Mouse (Mus musculus): ENCODE data around the gene Dpp3. TPM values are rescaled to one million over a fixed set of nuclear protein-coding genes. Genes with fewer than 3 reads are reported as not detected.
A peak's percentile ranks its signal among the peaks of the same experiment; 100 is the strongest.
"Not testable (repeated sequence)": the region's sequence is repeated elsewhere in the genome, so short reads cannot be mapped to it uniquely, and the experiment has no call there.

Dpp3 gene
- polyA plus RNA-seq, 1 experiment: 73.8 TPM

DNA sequence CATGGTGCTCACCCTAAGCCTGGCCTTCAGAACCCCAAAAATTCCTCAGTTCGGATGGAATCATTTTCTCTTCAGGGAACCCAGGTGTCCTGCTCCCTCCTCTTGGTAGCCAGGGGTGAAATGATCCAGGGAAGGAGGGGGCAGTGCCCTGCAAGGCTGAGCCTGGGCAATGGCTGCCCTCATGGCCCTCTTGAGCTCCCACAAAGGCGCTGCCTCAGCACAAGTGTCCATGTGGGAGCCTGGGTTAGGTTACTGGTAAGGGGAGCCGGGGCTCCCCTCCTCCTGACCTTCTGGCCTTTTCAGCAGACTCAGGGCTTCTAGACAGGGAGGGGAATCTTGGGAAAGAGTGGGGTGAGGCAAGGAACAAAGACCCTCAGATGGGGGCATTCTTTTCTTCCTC, 51.3 kb downstream of the Dpp3 start:
- DNase-seq: no peak
- TF ChIP-seq POLR2A (IDR thresholded peaks at IDR 0.05; ENCODE audit: low read depth, low read length) (no peak), CTCF (conservative IDR thresholded peaks at IDR 0.05; ENCODE audit: insufficient read depth, insufficient read length, low read depth, low read length) (no peak)
- no peak overlapping the region for H3K27ac ChIP-seq (ENCODE audit: insufficient read depth, low read depth, low read length)

DNA sequence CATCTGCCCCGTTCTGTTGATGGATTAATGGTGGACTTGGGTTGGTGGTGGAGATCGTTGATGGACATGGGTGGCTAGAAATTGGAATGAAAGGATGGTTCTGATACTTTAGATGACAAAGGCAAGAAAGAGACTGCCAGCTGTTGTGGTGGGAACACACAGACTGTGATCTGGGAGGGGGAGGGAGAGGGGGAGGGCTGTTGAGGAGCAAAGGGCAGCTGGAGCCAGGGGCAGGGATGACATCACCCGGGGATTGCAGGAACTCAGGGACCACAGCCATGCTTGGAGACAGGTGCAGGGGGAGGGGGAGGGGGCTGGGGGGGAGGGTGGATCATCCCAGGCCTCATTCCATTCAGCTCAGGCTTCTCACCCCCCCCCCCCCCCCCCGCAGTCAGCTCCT, 51.8 kb downstream of the Dpp3 start:
- no peaks in the 10 kb centered on the region for H3K36me3 ChIP-seq (ENCODE audit: control insufficient read depth, insufficient read depth, low read length)
- no peak for DNase-seq
- WGBS: 39% methylated on average over 4 of the region's 4 CpGs

More for the DNA sequence above, 51.3 kb downstream of the Dpp3 start:
- Histone ChIP-seq H3K4me1 (ENCODE audit: control insufficient read depth, insufficient read depth, low read length) (no peaks in the 10 kb centered on the region), H3K4me3 (ENCODE audit: insufficient read depth, low read depth, low read length) (no peak overlapping the region), H3K27me3 (replicated peaks; ENCODE audit: control insufficient read depth, insufficient read depth, low read length) (no peaks in the 10 kb centered on the region), H3K36me3 (ENCODE audit: control insufficient read depth, insufficient read depth, low read length) (no peaks in the 10 kb centered on the region)
- WGBS: 42% methylated on average over 3 of the region's 3 CpGs

GRCm38 (mm10) chr19:4874613-4875012, 53.5 kb downstream of the Dpp3 start:
- not testable (repeated sequence) for H3K36me3 ChIP-seq (ENCODE audit: control insufficient read depth, insufficient read depth, low read length); H3K4me3 ChIP-seq (ENCODE audit: insufficient read depth, low read depth, low read length); H3K27ac ChIP-seq (ENCODE audit: insufficient read depth, low read depth, low read length); H3K27me3 ChIP-seq (replicated peaks; ENCODE audit: control insufficient read depth, insufficient read depth, low read length); H3K4me1 ChIP-seq (ENCODE audit: control insufficient read depth, insufficient read depth, low read length)
- peak; percentile 12 for DNase-seq
- WGBS: 93% methylated on average over 1 of the region's 1 CpGs

More for the DNA sequence above, 51.8 kb downstream of the Dpp3 start:
- TF ChIP-seq CTCF (conservative IDR thresholded peaks at IDR 0.05; ENCODE audit: insufficient read depth, insufficient read length, low read depth, low read length) (no peak), POLR2A (IDR thresholded peaks at IDR 0.05; ENCODE audit: low read depth, low read length) (no peak)
- Histone ChIP-seq H3K27me3 (replicated peaks; ENCODE audit: control insufficient read depth, insufficient read depth, low read length) (no peaks in the 10 kb centered on the region), H3K27ac (ENCODE audit: insufficient read depth, low read depth, low read length) (no peak overlapping the region), H3K4me3 (ENCODE audit: insufficient read depth, low read depth, low read length) (no peak overlapping the region), H3K4me1 (ENCODE audit: control insufficient read depth, insufficient read depth, low read length) (no peaks in the 10 kb centered on the region)

DNA sequence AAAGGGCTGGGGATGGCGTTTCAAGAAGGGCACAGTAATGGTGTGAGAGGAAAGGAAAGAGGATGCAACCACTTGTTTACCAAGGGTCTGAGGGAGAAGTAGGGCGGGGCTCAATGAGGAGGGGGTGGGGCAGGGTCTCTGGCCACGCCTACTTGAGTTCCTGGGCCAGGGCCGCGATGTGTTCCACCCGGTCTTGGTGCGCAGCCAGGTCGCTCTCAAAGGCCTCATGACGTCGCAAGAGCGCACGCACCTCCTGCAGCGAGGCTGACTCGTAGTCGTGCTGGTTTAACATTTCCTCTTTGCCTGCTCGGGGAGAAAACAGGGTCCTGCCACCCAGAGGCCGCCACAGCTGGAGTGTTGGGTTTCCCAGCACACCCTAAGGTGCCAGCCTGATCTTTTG, 62.9 kb downstream of the Dpp3 start:
- TF ChIP-seq CTCF (conservative IDR thresholded peaks at IDR 0.05; ENCODE audit: insufficient read depth, insufficient read length, low read depth, low read length): no peak
- TF ChIP-seq POLR2A (IDR thresholded peaks at IDR 0.05; ENCODE audit: low read depth, low read length): no peak
- Histone ChIP-seq H3K27me3 (replicated peaks; ENCODE audit: control insufficient read depth, insufficient read depth, low read length) (no peaks in the 10 kb centered on the region), H3K4me3 (ENCODE audit: insufficient read depth, low read depth, low read length) (no peak overlapping the region), H3K36me3 (ENCODE audit: control insufficient read depth, insufficient read depth, low read length) (no peaks in the 10 kb centered on the region; the same call in 1 of the 2 replicates), H3K4me1 (ENCODE audit: control insufficient read depth, insufficient read depth, low read length) (no peaks in the 10 kb centered on the region), H3K27ac (ENCODE audit: insufficient read depth, low read depth, low read length) (no peak overlapping the region)
- 6% methylated on average over 17 of the region's 17 CpGs for WGBS
- DNase-seq: peak; percentile 40

- no peak overlapping the region for H3K27ac ChIP-seq (ENCODE audit: insufficient read depth, low read depth, low read length)
- no peaks in the 10 kb centered on the region; the same call in 1 of the 2 replicates for H3K36me3 ChIP-seq (ENCODE audit: control insufficient read depth, insufficient read depth, low read length)
- TF ChIP-seq POLR2A (IDR thresholded peaks at IDR 0.05; ENCODE audit: low read depth, low read length) (no peak), CTCF (conservative IDR thresholded peaks at IDR 0.05; ENCODE audit: insufficient read depth, insufficient read length, low read depth, low read length) (no peak)
- 59% methylated on average over 6 of the region's 6 CpGs for WGBS
- no peak overlapping the region for H3K4me3 ChIP-seq (ENCODE audit: insufficient read depth, low read depth, low read length)
- no peaks in the 10 kb centered on the region for H3K27me3 ChIP-seq (replicated peaks; ENCODE audit: control insufficient read depth, insufficient read depth, low read length)
- H3K4me1 ChIP-seq (ENCODE audit: control insufficient read depth, insufficient read depth, low read length): no peaks in the 10 kb centered on the region
- DNase-seq: no peak
These were observed 65.0 kb downstream of the Dpp3 start for GRCm38 (mm10) chr19:4863048-4863447.

DNA sequence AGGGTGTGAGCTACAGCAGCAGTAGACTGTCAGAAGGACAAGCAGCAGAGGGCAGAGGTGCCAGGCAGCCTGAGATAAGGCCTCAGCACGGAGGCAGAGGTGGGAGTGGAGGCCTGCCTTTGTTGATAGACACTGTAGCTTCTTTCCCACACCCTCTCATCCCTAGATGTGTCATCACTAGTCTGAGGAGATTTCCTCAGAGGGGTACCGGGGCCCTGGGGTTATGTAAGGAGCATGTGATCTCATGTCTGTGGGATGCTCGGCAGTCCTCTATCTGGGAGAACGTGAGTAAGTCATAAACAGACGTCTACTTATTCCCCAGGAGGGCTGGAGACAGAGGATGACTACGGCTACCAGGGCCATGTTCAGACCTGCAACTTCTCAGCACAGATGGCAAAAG, 69.0 kb downstream of the Dpp3 start:
- Histone ChIP-seq H3K4me1 (ENCODE audit: control insufficient read depth, insufficient read depth, low read length) (peaks cover 10% of the 10 kb centered on the region; the same call in 1 of the 2 replicates), H3K36me3 (ENCODE audit: control insufficient read depth, insufficient read depth, low read length) (no peaks in the 10 kb centered on the region; the same call in 1 of the 2 replicates), H3K4me3 (ENCODE audit: insufficient read depth, low read depth, low read length) (no peak overlapping the region), H3K27me3 (replicated peaks; ENCODE audit: control insufficient read depth, insufficient read depth, low read length) (no peaks in the 10 kb centered on the region), H3K27ac (ENCODE audit: insufficient read depth, low read depth, low read length) (no peak overlapping the region)
- no peak for TF ChIP-seq POLR2A (IDR thresholded peaks at IDR 0.05; ENCODE audit: low read depth, low read length)
- no peak for TF ChIP-seq CTCF (conservative IDR thresholded peaks at IDR 0.05; ENCODE audit: insufficient read depth, insufficient read length, low read depth, low read length)
- WGBS: 74% methylated on average over 6 of the region's 6 CpGs
- DNase-seq: no peak

Other genes with a start within 250 kb of the Dpp3 start
- 1.1 TPM in 2 replicates for gene Gm960, start 229.6 kb downstream of the Dpp3 start, polyA plus RNA-seq (2012; rRNA removed)
- 11.0 and 12.0 TPM in 2 replicates for gene Sptbn2, start 217.1 kb downstream of the Dpp3 start, polyA plus RNA-seq (2012; rRNA removed)
- 12.8 TPM in 2 replicates for gene Rbm4b, start 171.8 kb downstream of the Dpp3 start, polyA plus RNA-seq (2012; rRNA removed)
- 44.6 and 47.5 TPM in 2 replicates for gene Rbm4, start 134.4 kb downstream of the Dpp3 start, polyA plus RNA-seq (2012; rRNA removed)
- gene Gm21992, start 116.7 kb downstream of the Dpp3 start, polyA plus RNA-seq (2012; rRNA removed): 22.3 and 32.0 TPM in 2 replicates
- 28.7 and 36.8 TPM in 2 replicates for gene Rbm14, start 116.7 kb downstream of the Dpp3 start, polyA plus RNA-seq (2012; rRNA removed)
- gene Ccs, start 89.0 kb downstream of the Dpp3 start, polyA plus RNA-seq (2012; rRNA removed): 144 and 192 TPM in 2 replicates
- gene Ccdc87, start 88.9 kb downstream of the Dpp3 start, polyA plus RNA-seq (2012; rRNA removed): 0.08 and 0.15 TPM in 2 replicates
- 150 and 249 TPM in 2 replicates for gene Ctsf, start 73.2 kb downstream of the Dpp3 start, polyA plus RNA-seq (2012; rRNA removed)
- 0.61 and 13.4 TPM in 2 replicates for gene Actn3, start 50.4 kb downstream of the Dpp3 start, polyA plus RNA-seq (2012; rRNA removed)
- gene Zdhhc24, start 49.6 kb downstream of the Dpp3 start, polyA plus RNA-seq (2012; rRNA removed): 19.8 and 26.9 TPM in 2 replicates
- 10.4 and 10.6 TPM in 2 replicates for gene Bbs1, start 21.7 kb downstream of the Dpp3 start, polyA plus RNA-seq (2012; rRNA removed)
- 2.7 and 3.6 TPM in 2 replicates for gene Peli3, start 14.8 kb upstream of the Dpp3 start, polyA plus RNA-seq (2012; rRNA removed)
- gene Mrpl11, start 33.9 kb upstream of the Dpp3 start, polyA plus RNA-seq (2012; rRNA removed): 47.6 and 55.2 TPM in 2 replicates
- gene Npas4, start 62.0 kb upstream of the Dpp3 start, polyA plus RNA-seq (2012; rRNA removed): 0.05 and 0.23 TPM in 2 replicates
- gene Slc29a2, start 95.6 kb upstream of the Dpp3 start, polyA plus RNA-seq (2012; rRNA removed): 14.2 and 14.4 TPM in 2 replicates
- gene B4gat1, start 110.5 kb upstream of the Dpp3 start, polyA plus RNA-seq (2012; rRNA removed): 45.0 and 50.6 TPM in 2 replicates
- 0.46 and 0.66 TPM in 2 replicates for gene AC124502.3, start 110.6 kb upstream of the Dpp3 start, polyA plus RNA-seq (2012; rRNA removed)
- 36.5 and 38.7 TPM in 2 replicates for gene Brms1, start 113.1 kb upstream of the Dpp3 start, polyA plus RNA-seq (2012; rRNA removed)
- 2.8 and 4.7 TPM in 2 replicates for gene Rin1, start 122.2 kb upstream of the Dpp3 start, polyA plus RNA-seq (2012; rRNA removed)
- 10.7 and 10.8 TPM in 2 replicates for gene Cd248, start 139.8 kb upstream of the Dpp3 start, polyA plus RNA-seq (2012; rRNA removed)
- 4.9 and 5.6 TPM in 2 replicates for gene Tmem151a, start 157.2 kb upstream of the Dpp3 start, polyA plus RNA-seq (2012; rRNA removed)
- 258 and 297 TPM in 2 replicates for gene Yif1a, start 160.3 kb upstream of the Dpp3 start, polyA plus RNA-seq (2012; rRNA removed)
- gene Cnih2, start 170.2 kb upstream of the Dpp3 start, polyA plus RNA-seq (2012; rRNA removed): 0.36 and 0.37 TPM in 2 replicates
- 246 and 280 TPM in 2 replicates for gene Rab1b, start 178.8 kb upstream of the Dpp3 start, polyA plus RNA-seq (2012; rRNA removed)
- 38.8 and 46.0 TPM in 2 replicates for gene Klc2, start 190.3 kb upstream of the Dpp3 start, polyA plus RNA-seq (2012; rRNA removed)

Measured in kidney, adult 2 months (tissue).